Mouse (Mus musculus) urinary bladder, postnatal 25 days (tissue): Measurements from ENCODE around the gene Aif1l.
"Not testable (repeated sequence)": the region's sequence is repeated elsewhere in the genome, so short reads cannot be mapped to it uniquely, and the experiment has no call there.

ENCODE experiments used
- DNase-seq: peaks from one replicate; pipeline ENCODE4 v3.0.0; 2022; ENCODE audit warnings: low spot score

Gene Aif1l

DNA sequence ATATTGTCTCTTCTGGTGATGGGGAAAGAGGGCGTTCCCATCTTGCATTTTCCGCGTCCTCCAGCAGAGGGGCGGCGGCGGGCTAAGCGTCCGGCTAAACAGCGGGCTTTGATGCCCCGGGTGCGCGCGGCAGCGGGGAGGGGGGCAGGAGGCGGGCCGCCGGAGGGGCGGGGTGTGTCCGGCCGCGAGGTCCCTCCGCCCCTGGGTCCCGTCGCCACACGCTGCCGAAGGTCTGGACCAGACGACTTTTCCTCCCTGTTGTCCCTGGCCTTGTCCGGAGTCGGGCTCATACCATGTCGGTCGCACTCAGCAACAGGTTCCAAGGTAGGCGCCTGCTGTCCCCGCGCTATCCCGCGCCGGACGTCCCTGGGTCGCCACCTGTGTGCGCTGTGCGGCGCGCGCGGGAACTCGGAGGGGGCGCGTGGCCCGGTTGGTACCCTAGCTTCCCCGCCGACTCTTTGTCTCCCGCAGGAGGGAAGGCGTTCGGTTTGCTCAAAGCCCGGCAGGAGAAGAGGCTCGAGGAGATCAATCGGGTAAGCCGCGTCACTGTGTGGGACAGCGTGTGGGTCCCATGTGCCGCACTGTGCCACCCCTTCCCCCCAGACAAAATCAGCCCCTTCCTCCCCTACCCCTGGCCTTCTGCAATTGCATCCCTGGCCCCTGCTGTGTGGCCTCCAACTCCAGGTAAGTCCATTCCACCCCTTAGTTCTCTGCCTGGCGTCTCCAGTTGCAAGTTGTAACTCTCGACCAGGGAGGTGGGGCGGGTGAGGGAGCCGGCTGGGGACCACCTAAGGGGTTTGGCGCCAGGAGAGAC is at the start of gene Aif1l:
Gene Aif1l (plus strand): TSS at position 82 of the 814 bp plus-strand sequence.
- DNase-seq = peak; percentile 64

DNA sequence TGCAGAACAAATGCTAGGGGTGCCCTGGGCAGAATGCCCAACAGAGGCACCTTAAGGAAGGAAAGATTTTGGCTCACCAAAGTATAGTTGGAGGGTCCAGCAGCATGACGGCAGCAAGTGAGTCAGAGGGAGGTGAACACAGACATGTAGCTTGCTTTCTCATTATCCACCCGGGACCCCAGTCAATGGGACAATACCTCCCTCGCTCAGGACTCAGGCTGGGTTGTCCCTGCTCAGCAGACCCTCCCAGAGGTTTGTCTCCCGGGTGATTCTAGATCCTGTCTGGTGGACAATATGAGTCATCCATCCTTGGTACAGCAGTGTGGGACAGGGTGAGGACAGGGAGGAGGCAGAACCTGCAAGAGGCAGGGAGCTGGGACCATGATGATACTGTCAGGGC is 49.0 kb upstream of the Aif1l start:
- no peak for DNase-seq

DNA sequence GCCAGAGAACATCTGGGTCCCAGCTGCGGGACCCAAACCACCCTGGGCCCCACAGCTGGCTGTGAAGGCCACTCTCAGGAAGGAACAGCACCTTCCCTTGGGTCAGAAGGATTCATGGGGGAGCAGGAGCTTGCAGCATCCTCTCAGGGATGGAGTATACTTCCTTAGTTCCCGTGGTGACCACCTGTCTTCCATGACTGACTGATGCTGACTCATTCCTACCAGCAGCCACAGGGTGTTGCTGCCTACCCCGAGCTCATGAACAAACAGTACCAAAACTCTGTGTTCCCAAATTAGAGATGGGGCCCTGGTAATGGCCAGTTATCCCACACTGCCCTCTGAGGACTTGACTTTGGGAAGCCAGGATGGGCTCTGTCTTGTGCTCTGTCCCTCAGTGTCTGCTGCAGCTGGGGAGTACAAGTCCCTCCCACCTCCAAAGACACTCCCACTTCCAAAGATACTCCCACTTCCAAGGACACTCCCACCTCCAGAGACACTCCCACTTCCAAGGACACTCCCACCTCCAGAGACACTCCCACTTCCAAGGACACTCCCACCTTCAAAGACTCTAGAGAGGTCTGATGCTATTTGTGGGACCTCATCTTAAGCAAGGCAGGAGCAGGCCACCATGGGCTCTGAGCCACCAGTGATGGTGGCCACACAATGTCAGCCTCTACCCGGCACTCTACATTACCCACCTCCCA is 48.1 kb upstream of the Aif1l start:
- DNase-seq = no peak

DNA sequence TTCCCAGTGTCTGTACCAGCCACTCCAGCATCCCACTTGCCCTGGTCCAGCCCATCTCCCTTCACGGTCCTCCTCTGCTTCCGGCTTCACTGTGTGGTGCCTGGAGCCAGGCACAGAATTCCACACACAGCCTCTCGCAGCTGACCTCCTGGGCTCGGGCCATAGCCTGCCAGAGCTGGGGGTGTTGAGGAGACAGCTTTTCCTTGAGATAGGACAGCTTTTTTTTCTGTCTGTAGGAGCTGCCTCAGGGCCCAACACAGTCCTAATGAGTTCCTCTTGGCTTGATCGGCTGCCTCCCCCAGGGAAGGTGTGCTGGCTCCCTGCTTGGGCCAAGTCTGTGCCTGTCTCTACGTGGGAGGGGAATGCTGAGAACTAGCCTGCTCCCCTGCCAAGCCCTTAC is 45.9 kb upstream of the Aif1l start:
- DNase-seq = no peak

DNA sequence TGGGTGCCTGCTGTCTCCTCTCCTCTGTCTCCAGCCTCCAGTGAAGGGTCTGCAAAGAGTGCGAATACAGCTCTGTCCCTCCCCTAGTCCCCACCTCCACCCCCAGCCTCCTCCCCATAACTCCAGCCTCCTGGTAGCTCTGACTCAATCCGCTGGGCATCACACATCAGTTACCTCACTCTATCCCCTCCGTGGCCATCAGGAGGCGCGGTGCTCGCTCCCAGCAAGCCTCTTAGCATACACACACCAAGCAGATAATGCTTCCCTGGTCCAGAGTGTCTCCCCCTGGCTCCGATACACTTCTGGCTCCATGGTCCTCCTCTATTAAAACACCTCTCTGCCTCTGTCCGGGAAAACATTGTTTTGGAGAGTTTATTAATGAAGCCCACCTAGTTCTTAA is 45.3 kb upstream of the Aif1l start:
- no peak for DNase-seq

DNA sequence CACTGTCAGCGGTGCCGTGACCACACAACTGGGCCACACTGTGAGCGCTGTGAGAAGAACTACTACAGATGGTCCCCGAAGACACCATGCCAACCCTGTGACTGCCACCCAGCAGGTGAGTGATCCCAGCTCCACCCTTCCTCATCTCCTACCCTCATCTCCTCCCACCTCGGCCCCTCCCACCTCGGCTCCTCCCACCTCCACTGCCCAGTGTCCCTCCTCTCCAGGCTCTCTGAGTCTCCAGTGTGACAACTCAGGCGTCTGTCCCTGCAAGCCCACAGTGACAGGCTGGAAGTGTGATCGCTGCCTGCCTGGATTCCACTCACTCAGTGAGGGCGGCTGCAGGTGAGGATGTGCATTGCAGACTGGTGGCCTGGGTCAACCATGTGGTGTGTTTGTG is 44.3 kb upstream of the Aif1l start:
- no peak for DNase-seq

DNA sequence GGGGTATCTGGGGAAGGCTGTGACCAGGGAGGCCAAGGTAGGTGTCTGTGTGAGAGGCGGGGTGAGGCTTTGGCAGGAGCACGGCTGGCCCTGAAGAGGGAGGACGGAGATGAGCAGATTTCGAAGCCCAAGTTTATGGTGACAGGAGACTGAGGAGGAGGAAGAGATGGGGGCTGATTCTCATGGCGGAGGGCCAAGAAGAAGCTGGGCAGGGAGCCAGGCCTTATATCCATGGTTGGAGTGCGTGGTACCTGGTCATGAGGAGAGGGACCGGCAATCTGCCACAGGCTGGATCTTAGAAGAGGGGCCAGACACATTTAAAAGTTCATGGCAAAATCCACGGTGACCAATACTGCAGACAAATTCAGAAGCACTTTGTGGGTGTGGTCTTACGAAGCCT is 43.5 kb upstream of the Aif1l start:
- DNase-seq = no peak

DNA sequence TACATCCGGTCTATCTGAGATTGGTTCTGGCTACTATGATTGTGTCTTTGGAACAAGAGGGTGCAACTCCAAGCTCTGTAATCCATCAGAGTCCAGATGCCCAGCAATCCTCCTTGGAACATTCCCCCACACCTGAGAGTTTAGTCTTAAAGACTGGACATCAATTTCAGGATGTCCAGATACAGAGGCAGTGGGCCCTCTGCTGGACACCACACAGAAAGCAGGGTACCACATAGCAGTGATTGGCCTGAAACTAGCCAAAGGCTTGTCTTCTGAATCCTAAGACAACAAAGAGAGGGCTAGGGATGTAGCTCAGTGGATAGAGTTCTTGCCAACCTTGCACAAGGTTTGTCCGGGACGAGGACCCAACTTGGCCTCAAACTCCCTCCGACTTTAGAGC is 37.4 kb upstream of the Aif1l start:
- DNase-seq = no peak

DNA sequence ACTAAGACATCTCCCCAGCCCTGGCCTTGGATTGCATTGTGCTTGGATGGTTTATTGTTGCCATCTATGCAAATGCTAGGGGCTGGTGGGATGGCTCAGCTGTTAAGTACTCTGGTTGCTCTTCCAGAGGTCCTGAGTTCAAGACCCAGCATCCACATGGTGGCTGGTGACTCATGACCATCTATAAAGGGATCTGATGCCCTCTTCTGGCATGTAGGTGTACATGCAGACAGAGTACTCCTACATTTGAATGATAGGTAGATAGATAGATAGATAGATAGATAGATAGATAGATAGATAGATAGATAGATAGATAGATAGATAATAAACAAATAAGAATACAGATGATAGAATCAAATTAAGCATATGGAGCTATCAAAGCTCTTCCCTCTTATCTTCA is 35.7 kb upstream of the Aif1l start:
- DNase-seq = not testable (repeated sequence)

DNA sequence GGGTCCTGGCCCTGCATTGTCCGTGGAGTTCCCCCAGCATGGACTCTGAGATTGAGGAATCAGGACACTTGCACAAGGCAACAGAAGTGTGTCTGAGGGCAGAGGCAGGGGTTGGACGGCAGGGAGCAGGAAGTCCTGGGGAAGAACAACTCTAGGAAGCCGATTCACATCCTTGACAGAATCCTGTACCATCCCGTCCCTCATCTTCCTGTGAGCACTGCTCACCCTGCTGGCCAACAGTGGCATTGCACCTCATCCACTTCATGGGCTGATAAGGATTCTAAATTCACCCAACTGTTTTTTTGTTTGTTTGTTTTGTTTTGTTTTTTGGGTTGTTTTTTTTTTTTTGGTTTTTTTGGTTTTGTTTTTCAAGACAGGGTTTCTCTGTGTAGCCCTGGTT is 34.8 kb upstream of the Aif1l start:
- peak; percentile 71 for DNase-seq

DNA sequence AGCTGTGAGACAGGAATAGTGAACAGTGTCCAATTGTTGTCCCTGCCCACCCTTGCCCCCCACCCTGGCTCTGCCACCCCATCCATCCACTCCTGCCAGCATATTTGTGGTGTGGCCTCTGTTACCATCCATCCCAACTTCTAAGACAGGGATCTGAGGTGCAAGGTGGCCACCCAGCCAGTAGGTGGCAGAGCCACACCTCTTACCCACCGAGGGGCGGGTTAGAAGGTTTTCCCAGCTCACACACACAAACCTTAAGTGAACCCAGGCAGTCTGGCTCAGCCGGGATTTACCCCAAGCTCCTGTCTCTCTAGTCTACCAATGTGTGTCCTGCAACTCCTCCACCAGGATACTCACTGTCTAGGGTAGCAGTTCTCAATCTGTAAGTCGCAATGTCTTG is 32.3 kb upstream of the Aif1l start:
- DNase-seq = peak; percentile 35

DNA sequence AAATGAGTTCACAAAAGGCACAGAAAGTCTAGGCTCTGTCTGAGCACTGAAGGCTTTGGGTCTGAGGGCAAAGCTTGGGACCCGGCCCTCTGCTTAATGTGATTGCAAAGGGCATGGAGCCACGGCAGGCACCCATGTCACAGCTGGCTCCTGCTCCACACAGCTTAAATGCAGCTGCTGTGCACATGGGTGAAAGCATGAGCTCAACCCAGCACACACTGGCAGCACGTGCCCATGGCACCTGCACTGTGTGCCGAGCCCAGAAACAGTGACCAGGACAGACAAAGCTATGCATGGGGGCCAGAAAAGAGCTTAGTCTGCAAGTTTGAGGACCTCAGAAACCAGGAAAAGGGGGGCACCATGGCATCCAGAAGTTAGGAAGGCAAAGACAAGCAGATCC is 26.3 kb upstream of the Aif1l start:
- no peak for DNase-seq

DNA sequence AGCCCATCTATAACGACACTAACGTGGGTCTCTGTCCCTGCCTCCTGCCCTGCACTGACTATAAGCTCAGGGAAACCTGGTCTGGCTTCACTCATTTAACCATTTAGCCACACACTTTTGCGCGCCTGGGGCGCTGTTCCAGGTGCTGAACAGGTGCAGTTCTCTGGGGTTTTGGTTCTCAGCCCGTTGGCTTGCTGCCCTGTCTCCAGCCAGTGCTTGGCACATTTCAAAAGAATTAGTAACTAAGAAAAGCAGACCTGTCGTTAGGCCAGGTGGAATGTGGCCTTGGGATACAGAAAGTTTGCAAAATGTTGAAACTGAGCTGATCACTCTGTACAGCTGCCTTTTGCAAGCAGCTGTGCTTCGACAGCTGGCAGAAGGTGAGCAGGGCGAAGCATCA is 25.1 kb upstream of the Aif1l start:
- no peak for DNase-seq

DNA sequence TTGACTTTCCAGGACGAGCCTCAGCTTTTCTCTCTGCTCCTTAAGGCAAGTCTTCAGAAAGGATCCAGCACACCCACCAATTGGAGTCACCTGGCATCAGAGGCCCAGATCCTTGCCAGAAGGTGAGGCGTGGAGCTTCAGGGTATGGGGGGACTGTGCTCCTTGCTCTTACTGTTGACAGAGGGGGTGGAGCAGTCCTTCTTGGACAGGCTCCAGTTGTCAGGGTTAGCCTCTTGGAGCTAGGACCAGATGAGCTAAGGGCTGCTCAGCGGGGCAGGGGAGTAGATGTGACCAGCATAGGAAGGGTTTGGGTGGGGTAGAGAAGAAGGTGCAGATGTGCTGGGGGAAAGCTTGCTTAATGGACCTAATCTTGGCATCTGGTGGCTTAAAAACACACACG is 24.0 kb upstream of the Aif1l start:
- DNase-seq = no peak

DNA sequence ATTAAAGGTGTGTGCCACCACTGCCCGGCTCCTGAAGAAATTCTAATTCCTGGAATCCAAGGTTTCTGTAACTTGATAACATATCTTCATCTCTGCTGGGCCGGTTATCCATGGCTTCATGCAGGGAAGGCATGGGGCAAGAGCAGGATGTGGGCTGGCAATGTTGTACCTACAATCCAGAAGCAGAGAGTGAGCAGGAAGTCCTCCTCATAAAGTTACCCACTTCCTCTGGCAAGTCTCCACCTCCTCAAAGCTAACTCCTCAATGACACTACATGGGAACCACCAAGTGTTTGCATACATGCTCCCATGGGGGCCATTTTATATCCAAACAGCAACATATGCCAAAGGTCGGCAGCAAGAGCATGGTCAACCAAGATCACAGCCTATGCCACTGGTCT is 20.3 kb upstream of the Aif1l start:
- DNase-seq = no peak

DNA sequence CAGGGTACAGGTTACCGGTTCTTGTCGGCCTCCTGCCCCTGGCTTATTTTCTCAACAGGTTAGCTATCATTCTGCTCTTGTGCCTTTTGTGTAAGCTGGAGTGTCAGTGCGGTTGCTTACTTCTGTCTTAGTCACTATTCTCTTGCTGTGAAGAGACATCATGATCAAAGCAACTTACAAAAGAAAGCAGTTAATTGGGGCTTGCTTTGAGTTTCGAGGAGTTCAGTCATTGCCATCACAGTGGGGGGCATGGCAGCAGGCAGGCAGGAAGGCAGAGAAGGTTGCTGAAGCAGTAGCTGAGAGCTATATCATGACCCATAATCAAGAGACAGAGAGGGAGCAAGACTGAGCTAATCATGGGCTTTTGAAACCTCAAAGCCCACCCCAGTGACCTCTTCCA is 15.4 kb upstream of the Aif1l start:
- DNase-seq = no peak

DNA sequence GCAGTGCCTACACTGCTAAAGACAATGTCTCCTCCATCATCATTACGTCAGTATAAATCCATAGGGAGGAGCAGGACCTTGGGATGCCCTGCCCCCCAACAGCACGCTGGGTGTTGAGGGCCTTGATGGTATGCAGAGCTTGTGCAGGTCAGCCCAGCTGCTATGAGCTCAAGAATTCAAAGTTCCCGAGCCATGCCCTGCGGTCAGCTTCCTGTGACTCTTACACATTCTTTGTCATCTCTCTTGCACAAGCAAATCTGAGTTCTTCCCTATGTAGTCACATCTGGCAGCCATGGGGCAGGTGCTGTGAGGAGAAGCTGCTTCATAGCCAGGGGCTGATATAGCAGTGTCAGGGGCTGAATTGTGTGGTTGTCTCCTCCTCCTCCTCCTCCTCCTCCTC is 14.9 kb upstream of the Aif1l start:
- no peak for DNase-seq

DNA sequence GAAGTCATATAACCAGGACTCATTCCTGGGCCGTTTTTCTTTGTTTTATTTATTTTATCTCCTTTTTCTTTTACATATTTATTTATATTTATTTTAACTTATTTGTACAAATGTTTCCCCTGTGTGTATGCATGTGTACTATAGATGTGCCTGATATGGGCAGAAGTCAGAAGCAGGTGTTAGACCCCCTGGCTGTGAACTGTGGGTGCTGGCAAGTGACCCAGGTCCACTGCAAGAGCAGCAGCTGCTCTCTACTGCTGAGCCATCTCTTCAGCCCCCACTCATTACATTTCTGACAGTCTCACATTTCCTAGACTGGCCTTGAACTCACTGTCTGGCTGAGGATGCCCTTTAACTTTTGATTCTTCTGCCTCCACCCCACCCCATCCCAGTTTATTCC is 11.6 kb upstream of the Aif1l start:
- no peak for DNase-seq

DNA sequence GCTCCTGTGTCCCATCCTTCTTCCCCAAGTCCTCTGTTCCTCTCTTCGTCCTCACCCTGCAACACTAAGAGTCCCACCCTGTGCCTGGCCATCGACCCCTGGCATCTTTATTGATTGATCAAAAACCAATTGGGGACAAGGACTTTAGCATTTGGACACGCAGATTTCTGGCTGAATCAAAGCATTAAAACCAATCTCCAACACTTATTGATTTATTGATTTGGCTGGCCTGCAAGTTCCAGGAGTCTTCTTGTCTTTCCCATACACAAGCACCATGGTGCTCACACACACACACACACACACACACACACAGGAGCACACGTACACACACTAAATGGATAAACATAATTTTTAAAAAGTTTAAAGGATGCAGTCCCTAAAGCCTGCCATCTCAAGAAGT is 6.9 kb upstream of the Aif1l start:
- DNase-seq = no peak

DNA sequence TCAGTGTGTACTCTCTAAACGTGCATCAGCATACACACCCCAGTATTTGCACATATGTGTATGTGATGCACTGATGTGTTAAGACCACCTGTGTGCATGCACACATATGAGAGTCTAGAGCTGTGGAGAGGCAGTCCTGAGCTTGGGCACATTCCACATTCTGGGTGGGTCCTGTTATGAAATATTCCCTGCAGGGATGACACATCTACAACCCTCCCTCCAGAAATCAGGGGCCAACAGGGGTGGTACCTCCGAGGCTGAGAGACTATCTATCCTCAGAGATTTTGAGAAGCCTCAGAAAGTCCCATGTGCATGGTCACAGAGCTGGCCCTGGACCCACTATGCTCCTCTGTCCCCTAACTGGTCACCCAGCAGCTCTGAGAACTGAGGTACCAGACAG is 4.4 kb upstream of the Aif1l start:
- DNase-seq = no peak

DNA sequence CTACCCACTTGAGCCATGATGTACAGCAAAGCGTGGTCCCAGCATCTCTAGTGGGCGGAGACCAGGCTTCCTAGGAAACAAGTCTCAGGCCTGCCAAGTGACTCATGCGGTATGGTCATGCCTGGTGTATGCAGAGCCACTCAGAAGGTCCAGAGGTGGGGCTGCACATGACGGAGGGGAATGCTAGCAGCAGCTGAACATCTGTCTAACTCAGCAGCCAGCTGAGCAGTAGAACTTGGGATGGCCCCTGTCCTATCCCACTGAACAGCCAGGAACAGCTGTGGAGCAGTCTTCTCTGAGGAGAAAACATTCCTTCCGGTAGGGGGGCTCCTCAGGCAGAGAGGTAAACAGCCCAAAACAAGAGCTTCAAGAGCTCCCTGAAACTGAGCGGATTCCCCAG is 1.5 kb upstream of the Aif1l start:
- DNase-seq = peak; percentile 35

DNA sequence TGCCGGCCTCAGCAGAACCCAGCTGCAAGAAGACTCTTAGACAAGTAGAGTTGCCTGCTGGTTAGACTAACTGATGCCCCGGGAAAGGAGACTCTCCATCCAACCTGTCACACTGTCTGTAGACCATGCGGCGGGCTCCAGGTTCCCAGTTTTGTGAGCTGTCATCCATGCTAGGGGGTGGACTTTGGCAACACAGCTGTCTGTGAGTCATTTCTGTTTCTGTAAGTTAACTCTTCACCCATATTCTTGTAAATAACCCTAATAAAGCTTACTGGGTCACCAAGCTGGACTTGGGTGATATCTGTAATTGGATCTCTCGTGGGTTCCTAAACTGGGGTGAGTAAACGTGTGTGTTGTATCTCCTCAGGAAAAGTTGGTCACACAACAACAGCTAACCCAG is 1.1 kb upstream of the Aif1l start:
- no peak for DNase-seq

DNA sequence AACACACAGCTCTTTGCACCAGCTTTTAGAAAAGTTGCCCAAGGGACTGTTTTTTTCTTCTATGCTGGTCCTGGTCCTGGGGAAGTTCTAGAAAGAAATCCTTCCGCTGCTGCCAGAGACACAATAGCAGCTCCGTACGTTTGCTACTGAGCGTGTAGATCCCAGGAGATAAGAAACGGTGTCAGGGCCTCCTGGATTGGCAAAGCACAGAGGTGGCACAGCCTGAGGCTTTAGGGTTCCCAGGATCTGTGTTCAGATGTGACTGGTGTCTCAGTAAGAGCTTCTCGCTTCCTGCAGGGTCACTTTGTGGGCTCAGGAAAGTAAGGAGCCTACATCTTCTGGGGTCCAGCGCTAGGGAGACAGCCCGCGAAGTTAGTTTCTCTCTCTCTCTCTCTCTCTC is 1.0 kb downstream of the Aif1l start:
- DNase-seq = no peak

DNA sequence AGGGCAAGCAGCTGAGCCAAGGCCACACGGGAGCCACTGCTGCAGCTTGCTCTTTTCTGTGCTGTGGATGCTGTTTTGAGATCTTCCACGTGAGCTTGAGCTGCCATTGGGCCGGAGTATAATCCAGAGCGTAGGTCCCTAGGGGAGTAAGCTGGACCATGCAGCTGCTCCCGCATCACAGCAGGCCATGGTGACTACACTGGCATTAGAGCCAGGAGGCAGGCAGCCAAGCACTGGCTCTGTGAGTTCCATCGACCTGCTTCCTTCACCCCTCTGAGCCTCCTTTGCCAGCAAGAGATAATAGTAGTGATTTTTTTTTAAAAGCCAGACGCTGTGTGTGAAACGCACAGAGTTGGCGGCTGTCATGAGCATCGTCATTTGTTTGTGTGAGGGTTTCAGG is 2.3 kb downstream of the Aif1l start:
- no peak for DNase-seq
